Mouse (Mus musculus) stomach, postnatal 0 days (tissue): ENCODE results near the gene Agrp.

ENCODE experiments used
- CTCF ChIP-seq: IDR thresholded peaks from 2 replicates; pipeline ENCODE4 v1.5.1; 2016; ENCODE audit warnings: antibody characterized with exemption, low read depth, mild to moderate bottlenecking, moderate library complexity
- EP300 ChIP-seq: optimal IDR thresholded peaks from 2 replicates; pipeline ENCODE3; 2016; ENCODE audit warnings: antibody characterized with exemption

DNA sequence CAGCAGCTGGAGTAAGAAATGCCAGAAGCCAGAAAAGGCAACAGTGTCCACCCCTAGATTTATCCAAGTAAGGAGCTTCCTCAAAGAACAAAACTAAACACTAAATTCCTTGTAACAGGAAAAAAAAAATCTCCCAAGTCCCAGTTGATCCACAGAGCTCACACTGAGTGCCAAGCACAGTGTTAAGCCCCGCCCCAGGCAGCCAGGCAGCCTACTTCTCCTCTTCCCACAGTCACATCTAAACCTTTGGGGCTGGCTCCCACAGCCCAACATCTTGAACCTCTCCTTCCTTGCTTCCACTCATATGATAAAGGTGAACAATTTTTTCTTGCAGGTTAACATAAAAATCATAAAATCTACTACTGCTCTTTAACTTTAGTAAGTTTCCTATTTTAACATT lies 73.3 kb downstream of the Agrp start:
- TF ChIP-seq CTCF (no peak), EP300 (no peak)
